Mouse (Mus musculus): ENCODE results near the gene Ctsd.

Ctsd gene

GRCm38 (mm10) chr7:142331281-142331680 lies 56.6 kb downstream of the Ctsd start:
- DNase-seq = no peak

- no peak for DNase-seq
Observed at GRCm38 (mm10) chr7:142330271-142330724, 57.5 kb downstream of the Ctsd start.

- DNase-seq = no peak
Observed at GRCm38 (mm10) chr7:142328507-142328906, 59.3 kb downstream of the Ctsd start.

- DNase-seq = no peak
Observed at GRCm38 (mm10) chr7:142326714-142327445, 61.0 kb downstream of the Ctsd start.

Data from thymus, postnatal 14 days (tissue).